Mouse (Mus musculus) left cerebral cortex, postnatal 4 days (tissue): ENCODE results near the gene Gm20388. TPM values are rescaled to one million over a fixed set of nuclear protein-coding genes. Genes with fewer than 3 reads are reported as not detected.

Experiments
- DNase-seq: peaks from one replicate; pipeline ENCODE4 v3.0.0-alpha.2; 2022
- intact Hi-C: fragments of 180-260 bp; cut with DNase I; formaldehyde crosslinking; loops from one replicate; pipeline ENCODE4 v1.15.1; 2025
- total RNA-seq, 2 experiments: library from RNA; stranded (reverse); gene quantifications; 2 replicates each; pipeline ENCODE4 v1.2.3; 2021

Gene Gm20388
- total RNA-seq, 2 experiments from 2014 or later = 6.5 to 12.8 TPM

DNA sequence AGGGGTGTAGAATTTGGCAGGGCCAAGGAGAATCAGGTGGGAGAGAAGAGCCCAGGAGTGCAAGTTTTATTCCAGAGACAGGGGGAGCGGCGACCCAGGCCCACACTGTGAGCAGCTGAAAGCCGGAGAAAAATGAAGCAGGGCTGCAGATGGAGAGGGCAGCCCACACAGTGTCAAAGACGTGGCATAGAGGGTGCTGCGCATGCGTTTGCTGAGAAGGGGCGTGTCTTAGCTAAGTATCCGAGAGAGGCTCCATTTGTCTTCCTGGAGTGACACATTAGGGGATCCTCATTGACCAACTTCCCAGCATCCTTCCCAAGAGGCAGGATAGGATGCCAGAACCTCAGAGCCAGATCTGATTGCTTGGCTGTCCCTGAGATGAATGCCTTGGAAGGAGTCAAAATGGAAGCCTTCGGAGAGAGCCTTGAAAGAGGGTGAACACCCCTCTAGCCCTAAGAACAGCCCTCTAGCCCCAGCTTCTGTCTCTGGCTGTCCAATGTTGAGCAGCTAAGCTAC is 96.1 kb downstream of the Gm20388 start:
- no peak for DNase-seq
- intact Hi-C loops = no loop called here

DNA sequence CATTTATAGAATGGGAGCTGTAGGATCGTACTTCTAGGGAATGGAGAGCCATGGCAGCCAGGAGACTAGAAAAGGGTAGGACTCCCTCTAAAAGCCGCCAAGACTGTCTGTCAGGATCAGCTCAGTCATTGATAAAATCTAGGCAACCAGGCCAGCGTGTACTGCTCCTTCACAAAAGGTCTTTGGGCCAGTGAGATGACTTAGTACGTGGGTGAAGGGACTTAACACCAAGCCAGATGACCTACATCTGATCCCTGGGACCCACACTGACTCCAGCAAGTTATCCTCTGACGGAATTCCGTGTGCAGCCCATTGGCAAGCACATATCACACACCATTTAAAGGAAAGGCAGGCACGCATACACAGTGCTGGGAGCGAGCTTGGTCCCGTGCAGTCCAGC is 96.5 kb downstream of the Gm20388 start:
- intact Hi-C loops = no loop called here
- no peak for DNase-seq

DNA sequence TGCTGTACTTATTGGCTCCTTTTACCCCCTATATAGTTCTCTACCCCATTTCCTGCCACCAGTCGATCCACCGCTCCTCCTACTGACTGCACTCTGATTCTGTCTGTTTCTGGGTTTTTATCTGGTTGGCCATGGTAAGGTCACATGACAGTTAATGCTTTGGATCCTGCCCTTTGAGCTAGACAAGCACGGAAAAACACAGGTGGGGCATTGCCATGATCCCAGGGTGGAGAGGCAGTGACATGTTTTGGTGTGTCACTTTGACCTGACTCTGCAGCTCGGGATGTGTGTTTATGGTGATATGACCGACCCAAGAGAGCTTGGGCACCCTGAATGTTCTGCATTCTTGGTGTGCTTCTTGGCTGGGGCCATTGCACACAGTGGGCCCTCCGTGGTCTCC is 98.6 kb downstream of the Gm20388 start:
- DNase-seq = no peak
- intact Hi-C loops = no loop called here

DNA sequence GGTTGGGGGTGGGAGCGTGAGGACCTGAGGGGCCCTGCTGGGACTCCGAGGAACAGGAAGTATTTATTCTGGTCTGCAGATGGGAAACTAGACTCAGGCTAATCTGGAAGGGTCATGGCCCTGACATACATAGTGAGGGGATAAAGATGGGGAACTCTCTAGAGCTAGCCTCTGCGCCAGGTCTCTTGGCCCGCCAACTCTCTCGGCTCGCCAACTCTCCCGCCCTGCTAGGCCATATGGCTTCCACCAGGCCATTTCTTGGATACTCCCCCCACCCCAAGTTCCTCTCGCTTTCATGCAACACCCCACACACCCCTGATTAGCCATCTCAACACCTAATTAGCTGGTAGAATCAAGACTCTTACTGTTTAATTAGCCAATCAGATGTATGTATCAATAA is 101.8 kb downstream of the Gm20388 start:
- intact Hi-C loops = no loop called here

DNA sequence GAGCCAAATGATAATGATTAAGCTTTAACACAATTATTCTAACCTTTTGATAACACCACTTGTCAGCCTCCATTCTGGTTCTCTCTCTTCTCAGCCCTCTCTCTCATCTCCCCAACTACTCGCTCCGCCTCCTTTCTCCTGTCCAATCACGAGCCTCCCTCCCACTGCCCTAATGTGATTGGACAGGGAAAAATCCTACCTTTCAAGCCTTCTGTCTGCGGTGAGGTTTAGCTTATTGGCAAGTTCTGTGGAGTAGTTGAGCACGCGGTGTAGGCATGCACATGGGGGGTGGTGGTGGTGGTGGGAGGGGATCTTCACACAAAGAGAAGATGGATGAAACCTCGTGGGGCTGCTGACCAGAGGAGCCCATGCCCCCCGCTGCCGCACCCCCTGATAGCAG is 102.3 kb downstream of the Gm20388 start:
- intact Hi-C loops = no loop called here
- no peak for DNase-seq

More for the DNA sequence above, 101.8 kb downstream of the Gm20388 start:
- DNase-seq = no peak

DNA sequence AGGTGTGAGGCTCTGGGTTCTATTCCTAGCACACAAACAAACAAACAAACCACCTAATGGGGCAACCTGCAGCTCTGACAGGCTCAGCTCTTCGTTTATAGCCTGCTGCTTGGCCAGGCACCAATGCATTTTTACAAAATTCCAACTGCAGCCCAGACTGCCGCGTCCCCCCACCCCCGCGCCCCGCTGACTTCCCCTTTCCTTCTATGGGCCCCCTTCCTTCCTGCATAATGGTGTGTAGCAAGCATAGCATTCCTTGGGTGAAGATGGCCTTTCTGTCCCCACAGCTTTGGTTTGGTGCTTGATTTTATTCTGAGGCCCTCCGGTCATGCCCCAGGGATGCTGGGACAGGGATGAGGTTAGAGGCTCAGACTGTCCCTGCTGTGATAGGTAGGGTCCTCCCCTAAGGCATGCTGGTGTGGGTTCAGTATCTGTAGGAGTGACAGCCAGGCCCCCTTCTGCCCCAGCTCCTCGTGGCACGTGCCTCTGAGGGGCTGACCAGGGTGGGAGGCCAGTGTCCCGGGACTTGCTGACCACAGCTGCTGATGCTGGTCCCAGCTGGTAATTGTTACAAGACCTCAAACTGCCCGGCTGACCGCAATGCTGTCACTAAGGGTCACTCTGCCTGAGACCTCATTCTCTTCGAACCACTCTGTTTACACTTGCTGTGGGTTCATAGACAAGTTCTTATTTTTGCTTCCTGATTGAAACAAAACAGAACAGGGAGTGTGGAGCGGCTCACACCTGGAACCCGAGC is 103.8 kb downstream of the Gm20388 start:
- intact Hi-C loops = no loop called here
- DNase-seq = no peak

DNA sequence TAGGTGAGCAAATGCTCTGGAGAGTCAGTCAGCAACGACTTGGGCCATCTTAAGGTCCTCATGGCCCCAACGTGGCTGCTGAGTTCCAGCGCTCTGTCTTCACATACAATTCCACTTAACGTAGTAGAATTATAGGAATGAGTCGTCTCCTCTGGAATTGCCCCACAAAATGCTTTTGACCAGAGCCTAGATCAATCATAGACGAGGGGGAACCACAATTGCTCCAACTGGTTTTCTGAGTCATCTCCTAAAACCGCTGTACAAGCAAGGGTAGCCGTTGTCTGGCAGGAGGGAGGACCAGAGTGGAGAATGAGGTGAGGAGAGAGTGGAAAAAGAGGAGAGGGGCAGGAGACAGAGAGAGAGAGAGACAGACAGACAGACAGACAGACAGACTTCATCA is 105.3 kb downstream of the Gm20388 start:
- intact Hi-C loops = no loop called here
- no peak for DNase-seq

DNA sequence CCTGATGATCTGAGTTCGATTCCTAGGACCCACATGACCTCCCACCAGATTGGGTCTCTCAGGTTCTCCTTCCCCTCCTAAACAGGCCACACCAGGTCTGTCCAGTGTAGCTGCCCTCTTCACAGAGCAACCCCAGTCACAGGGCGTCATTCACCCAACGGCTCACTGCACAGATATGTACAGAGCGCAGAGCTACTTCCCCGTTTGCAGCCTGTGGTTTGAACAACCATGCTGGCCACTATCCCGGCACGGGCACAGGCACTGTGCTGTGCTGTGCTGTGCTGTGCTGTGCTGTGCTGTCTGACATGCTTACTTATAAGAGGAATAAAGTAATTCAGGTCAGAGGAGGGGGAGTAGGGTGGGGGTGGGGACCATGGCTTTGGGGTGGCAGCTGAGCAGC is 105.8 kb downstream of the Gm20388 start:
- intact Hi-C loops = no loop called here
- DNase-seq = no peak

DNA sequence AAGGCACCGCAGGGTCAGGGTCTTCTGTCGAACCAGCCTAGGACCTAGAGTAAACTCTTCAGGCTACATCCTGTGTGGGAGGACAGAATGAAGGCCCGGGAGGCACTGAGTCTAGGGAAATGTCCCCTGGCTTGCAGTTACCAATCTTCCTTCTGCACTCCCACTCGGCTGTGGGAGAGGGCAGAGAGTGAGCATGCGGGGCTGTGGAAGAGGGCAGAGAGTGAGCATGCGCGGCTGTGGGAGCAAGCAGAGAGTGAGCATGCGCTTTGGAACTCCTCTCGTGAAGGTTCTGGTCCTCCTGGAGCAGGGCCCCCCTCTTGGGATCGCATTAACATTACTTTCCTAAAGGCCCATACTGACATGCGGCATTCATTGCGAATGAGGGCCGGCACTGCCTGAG is 106.7 kb downstream of the Gm20388 start:
- DNase-seq = no peak
- intact Hi-C loops = no loop called here

DNA sequence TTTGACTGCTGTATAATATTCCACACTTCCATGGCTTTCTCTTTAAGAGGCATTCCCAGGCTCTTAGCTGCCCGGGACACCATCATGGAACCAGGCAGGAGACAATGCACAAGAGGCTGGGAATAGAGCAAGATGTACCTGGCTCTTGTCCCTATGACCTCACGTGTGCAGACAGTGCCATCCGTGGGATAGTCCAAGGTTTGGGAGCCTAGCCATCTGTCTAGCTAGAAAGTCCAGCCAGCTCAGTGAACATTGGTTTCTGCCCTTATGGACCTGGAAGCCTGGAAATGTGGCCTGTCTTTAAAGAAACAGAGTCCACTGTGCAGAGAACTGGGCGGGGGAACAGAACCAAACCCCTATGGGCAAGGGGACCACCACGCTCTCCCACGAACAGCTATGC is 107.1 kb downstream of the Gm20388 start:
- intact Hi-C loops = no loop called here
- no peak for DNase-seq

DNA sequence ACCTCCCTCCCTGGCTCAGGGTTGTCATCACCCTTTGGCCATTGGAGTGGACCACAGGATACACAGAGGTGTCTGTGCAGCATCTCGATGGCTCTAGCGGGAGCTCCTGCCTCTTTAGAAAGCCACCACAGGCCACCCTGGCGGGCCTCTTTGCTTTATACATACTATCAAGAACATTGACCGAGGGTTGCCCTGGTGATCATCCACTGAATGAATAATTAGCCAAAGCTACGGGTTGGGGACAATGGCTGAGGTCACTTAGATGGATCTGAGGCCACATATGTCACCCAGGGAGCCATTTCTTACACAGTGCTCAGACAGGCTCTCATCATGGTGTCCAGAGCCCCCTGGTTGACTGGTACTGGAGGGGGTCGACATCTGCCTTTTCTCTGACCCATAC is 107.7 kb downstream of the Gm20388 start:
- DNase-seq = no peak
- intact Hi-C loops = no loop called here

DNA sequence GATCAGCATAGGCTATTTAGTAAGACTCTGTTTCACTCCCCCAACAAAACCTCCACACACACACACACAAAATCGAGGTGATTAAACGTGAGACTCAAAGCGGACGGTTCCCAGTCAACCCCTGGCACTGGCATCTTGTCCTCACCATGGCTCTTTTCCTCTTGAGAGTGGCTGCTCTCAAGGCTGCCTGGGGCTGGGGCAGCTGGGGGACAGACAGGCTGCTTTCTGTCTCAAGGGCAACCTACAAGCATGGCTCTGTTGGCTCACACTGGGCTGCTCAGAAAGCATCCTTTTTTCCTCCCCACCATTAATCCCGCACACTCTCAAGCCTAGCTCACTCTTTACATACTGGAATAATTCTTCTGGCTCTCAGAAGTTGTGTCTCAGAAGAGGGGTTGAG is 108.7 kb downstream of the Gm20388 start:
- DNase-seq = no peak
- intact Hi-C loops = no loop called here

DNA sequence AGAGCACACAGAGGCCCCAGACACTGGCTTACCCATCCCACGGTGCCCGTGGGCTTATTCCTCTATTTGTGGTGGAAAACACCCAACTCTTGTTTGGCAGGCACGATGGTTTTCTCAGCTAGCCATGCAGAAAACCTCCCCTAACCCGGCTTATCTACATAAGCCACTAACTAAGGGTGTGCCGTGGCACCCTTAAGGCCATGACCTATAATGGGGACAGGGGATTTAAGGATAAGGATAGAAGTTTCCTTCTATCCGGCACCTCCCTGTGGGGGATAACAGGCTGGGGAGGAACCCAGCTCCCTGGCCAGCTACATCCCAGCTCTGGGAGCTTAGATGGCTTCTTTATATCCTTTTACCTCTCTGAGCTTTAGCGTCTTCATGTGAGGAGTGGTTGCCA is 109.7 kb downstream of the Gm20388 start:
- intact Hi-C loops = no loop called here
- DNase-seq = no peak

DNA sequence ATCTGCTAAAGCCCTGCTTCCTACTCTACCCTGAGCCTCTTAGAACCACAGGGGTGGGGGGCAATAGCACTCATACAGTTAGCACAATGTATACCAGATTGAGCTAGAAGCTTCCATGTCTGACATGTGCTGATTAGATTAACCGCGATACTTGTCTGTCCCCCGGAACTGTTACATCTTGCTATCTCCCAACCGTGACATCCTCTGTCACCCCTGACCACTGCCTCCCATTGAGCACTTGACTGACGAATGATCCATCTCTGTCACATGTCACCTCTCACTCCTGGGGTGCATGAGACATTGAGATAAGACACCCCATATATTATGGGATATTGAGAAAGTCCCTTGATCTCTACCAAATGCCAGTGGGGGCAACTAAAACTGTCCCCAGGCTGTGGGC is 115.6 kb downstream of the Gm20388 start:
- intact Hi-C loops = no loop called here
- no peak for DNase-seq

DNA sequence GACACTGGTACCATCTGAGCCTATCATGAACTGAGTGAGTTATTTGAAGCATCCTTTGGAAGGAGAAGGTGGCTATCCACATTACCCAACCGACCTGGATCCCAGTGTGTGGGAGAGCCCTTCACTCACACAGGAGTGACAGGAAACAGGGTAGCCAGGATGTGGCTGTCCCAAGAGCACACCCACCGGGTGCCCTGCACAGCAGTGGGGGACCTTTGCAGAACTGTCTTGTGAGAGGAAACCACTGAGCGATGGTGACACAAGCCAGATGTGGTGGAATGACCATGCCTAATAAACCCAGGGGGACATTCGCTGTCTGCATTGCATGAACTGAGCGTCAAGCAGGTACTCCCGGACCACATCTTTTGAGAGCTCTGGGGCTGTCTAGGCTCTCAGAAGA is 116.3 kb downstream of the Gm20388 start:
- no peak for DNase-seq
- intact Hi-C loops = no loop called here

DNA sequence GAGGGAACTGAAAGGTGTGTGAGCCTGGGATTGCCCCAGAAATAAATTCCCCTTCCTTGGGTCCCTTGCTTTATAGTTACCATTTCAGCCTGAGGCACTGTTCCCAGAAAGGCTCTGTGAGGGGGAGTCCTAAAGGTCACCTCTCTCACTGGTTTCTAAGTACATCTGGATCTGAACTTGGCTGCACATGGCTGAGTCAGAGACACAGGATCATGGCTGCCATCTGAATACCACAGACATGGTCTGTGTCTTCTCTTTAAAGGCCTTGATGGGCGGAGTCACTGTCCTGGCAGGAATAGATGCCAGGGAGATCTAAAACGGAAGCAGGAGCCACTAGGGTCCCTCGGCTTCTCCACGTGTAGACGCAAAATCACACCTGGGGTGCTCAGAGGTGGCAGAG is 119.8 kb downstream of the Gm20388 start:
- intact Hi-C loops = no loop called here

DNA sequence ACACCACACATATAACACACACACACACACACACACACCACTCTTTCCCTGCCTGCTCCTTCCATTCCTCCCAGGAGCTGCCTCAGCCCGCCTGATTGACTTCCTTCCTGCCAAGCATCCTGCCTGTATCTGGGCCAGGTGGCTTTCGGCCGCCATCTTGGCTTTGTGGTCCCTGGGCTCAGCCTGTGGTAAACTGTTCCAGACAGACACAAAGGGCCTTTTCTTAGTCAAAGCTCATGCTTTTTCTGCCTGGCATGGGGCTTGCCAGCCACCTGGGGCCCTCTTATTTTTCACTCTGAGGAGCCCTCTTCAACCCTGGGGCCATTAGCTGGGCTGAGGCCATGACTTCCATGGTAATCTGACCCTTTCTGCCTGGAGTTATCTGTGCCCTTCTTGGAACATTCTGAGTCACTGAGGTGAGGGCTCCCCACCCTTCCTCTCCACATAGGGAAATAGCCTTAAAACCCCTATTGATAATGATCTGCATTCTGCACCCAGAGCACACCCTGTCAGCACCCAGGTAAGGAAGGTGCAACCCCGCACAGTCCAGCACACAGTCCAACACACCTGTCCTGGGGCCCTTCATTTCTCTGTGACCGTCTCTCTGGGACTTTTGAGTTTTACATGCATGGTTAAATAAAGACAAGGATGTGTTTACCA is 122.0 kb downstream of the Gm20388 start:
- intact Hi-C loops = no loop called here
- DNase-seq = peak; percentile 53

More for the DNA sequence above, 119.8 kb downstream of the Gm20388 start:
- DNase-seq = no peak

DNA sequence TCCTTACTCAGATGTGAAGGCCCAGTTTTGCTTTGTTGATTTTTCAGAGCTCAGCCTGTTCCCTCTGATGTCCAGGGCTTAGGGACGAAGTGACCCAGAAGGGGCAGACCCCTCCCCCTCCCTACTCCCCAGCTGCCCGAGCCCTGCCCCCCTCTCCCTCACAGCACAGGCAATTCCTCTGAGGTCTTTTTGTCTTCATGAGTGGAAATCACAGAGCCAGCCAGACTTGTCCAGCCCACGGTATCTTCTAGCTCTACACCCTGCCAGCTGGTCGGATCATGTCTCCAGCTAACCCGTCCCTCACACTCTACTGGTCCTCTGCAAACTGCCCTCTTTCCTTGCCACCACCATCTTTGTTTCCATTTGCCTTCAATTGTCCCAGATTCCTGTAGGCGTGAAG is 123.8 kb downstream of the Gm20388 start:
- DNase-seq = no peak

DNA sequence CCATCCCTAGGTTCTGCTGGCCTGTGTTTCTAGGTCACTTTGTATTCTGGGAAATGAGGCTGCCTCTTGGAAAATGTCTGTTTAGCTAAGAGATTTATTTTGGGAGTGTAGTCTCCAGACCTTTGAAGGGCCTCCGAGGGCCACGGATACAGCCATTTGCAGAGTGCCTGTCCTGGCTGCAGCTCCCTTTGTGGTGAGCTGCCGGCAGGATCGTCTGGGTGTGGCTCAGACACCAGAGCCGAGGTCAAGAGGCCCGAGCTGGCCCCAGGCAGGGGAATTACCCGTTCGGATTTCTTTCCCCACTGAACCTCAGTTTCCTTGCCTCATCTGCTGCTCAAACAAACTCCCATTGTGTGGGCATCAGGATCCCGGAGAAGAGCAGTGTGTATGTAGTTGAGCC is 125.5 kb downstream of the Gm20388 start:
- no peak for DNase-seq
- intact Hi-C loops = no loop called here

More for the DNA sequence above, 123.8 kb downstream of the Gm20388 start:
- intact Hi-C loops = no loop called here

DNA sequence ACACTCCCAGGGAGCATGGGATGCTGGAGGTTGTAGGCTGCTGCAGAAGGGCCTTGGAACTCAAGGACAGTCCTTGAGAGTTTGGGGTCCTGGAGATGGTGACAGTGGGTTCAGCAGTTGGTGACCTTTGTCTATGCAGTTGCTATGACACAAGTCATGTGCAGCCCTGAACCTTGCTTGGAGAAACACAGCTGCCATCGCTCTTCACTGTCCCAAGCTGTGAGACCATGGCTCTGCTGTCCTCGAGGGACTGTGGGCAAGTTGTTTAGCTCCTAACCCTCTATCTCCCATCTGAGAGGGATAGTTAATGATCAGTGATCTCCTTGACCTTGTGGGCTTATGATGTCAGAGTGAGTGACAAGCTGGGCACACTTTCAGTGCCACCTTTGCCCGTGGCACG is 125.9 kb downstream of the Gm20388 start:
- no peak for DNase-seq
- intact Hi-C loops = no loop called here

DNA sequence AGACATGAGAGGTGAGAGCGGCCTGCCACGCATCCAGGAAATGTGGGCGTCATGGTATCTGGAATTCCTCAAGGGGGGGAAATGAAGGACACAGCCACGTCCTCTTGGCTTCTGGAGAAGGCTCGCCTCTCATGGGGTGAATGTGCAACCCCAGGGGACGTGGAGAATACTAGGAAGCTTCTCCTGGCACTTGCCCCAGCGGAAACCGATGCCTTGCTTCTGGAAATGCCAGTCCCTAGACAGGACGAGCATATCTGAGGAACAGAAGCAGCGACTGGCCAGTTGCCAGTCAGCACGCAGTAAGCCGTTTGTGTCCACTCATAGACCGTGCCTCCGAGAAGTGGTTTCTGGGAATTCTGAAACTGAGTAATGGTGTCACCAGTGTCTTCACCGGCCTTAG is 126.6 kb downstream of the Gm20388 start:
- intact Hi-C loops = no loop called here
- no peak for DNase-seq

DNA sequence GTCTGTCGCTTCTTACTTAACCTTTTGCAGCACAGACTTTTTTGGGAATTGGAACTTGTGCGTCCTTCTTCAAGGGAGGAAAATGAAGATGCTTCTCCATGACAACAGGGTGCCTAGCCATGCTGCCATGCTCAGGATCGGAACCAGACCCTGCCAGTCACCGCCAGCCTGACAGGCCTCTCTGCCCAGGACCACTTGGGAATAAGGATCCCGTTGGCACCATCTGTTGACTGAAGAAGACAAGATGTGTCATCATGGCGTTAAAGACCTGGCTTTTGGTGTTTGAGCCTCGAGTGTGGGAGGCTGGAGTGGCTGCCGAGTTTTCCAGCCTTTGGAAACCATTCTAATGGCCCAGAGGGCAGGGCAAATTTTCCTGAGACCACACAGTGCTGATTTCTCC is 127.0 kb downstream of the Gm20388 start:
- DNase-seq = no peak
- intact Hi-C loops = no loop called here
